Mouse (Mus musculus) stomach, postnatal 0 days (tissue): Measurements from ENCODE around the gene Bloc1s6.

Experiments
- CTCF ChIP-seq: IDR thresholded peaks from 2 replicates; pipeline ENCODE4 v1.5.1; 2016; ENCODE audit warnings: antibody characterized with exemption, low read depth, mild to moderate bottlenecking, moderate library complexity
- EP300 ChIP-seq: optimal IDR thresholded peaks from 2 replicates; pipeline ENCODE3; 2016; ENCODE audit warnings: antibody characterized with exemption

GRCm38 (mm10) chr2:122697526-122697925 is 40.8 kb upstream of the Bloc1s6 start:
- TF ChIP-seq CTCF, result no peak
- TF ChIP-seq EP300, result no peak
